Mouse (Mus musculus) small intestine, adult 2 months (tissue): ENCODE measurements around the gene Fndc10.

Source experiments
- CTCF ChIP-seq: fragments of 200-500 bp; IDR thresholded peaks from 2 replicates; pipeline ENCODE4 v1.5.1; 2012; ENCODE audit warnings: low read depth, mild to moderate bottlenecking, control low read depth, inconsistent platforms, low read length, moderate library complexity, mixed read lengths; ENCODE audit not compliant: insufficient replicate concordance, insufficient read length; ENCODE audit errors: extremely low read depth
- POLR2A ChIP-seq: fragments of 200-500 bp; IDR thresholded peaks from 2 replicates; pipeline ENCODE4 v1.6.1; 2012; ENCODE audit warnings: low read depth, mild to moderate bottlenecking, control low read depth, inconsistent platforms, low read length, moderate library complexity

GRCm38 (mm10) chr4:155721668-155722083, 27.5 kb downstream of the Fndc10 start:
- TF ChIP-seq POLR2A, result no peak
- peak; percentile 33; the same call in 1 of the 2 replicates for TF ChIP-seq CTCF
